Mouse (Mus musculus): Measurements from ENCODE around the gene Aqp6. TPM values are rescaled to one million over a fixed set of nuclear protein-coding genes. Genes with fewer than 3 reads are reported as not detected.

Aqp6 gene
- not detected in 2 replicates for polyA plus RNA-seq (2015; fragmentation: Nextera tagmentation; extraction: Ambion mirVana)

DNA sequence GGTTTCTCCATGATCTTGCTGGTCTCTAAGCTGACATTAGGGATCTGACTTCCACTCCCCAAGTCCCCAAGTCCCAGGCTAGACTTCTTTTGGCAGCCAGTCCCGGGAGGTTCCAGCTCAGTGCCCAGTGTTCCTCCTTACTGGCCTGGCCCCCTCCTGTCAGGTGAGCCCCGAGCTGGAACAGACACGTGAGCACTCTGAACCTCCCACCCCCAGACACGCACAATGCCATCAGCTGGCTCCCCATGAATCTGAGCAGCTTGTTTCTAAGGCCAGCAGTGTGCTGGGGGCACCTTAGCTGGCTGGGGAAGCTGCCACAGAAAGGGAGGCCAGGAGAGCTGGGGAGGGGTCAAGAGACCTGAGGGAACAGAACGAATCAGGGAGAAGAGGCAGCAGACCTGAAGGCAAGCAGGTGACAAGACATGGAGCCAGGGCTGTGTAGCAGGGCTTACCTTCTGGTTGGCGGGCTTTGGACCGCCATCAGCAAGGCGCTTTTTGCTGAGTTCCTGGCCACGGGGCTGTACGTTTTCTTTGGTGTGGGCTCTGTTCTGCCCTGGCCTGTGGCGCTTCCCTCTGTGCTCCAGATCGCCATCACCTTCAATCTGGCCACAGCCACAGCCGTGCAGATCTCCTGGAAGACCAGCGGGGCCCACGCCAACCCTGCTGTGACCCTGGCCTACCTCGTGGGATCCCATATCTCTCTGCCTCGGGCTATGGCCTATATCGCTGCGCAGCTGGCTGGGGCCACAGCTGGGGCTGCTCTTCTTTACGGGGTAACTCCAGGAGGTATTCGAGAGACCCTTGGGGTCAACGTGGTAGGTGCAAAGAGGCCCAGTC, at the start of gene Aqp6:
Aqp6 (plus strand) TSS at position 415 of the 837 bp plus-strand sequence.
- Histone ChIP-seq H3K9me3 (no peaks in the 10 kb centered on the region), H3K4me2 (no peak within 1 kb of the TSS), H3K27ac (no peak within 1 kb of the TSS), H3K27me3 (peaks cover 89% of the 10 kb centered on the region), H3K36me3 (no peaks in the 10 kb centered on the region), H3K4me1 (peaks cover 11% of the 10 kb centered on the region), H3K9ac (0 out of 2 replicates have a peak within 1 kb of the TSS, but pooled peaks have one; percentile 16), H3K4me3 (no peak within 1 kb of the TSS)
- ATAC-seq (ENCODE audit: insufficient number of reproducible peaks, insufficient read depth, low FRiP score, low TSS enrichment, low read depth): no peak
- WGBS: 54% methylated on average over 22 of the region's 22 CpGs

DNA sequence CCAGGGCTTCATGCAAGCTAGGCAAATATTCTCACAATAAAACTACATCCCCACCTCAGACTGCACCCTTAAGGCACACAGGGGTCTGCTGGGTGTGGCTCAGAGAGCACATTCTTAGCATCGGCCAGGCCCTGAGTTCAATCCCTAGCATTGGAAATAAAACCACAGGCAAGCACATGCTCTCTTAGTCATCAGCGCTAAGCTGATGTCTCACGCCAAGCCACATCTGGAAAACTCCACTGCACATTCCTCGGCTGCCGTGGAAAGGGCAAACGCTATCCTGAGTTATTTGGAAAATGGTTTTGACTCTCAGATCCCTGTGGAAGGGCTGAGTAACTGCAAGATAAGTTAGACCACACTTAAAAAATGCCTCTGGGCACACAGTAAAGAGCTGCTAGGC, 47.4 kb upstream of the Aqp6 start:
- WGBS: 30% methylated on average over 6 of the region's 6 CpGs
- no peak overlapping the region for H3K4me3 ChIP-seq
- no peaks in the 10 kb centered on the region; the same call in 1 of the 2 replicates for H3K27me3 ChIP-seq
- no peak overlapping the region for H3K27ac ChIP-seq
- no peak for ATAC-seq (ENCODE audit: insufficient number of reproducible peaks, insufficient read depth, low FRiP score, low TSS enrichment, low read depth)
- H3K4me1 ChIP-seq: peaks cover 20% of the 10 kb centered on the region
- no peaks in the 10 kb centered on the region for H3K36me3 ChIP-seq
- no peak overlapping the region for H3K9ac ChIP-seq
- H3K4me2 ChIP-seq: no peak overlapping the region
- no peaks in the 10 kb centered on the region for H3K9me3 ChIP-seq

DNA sequence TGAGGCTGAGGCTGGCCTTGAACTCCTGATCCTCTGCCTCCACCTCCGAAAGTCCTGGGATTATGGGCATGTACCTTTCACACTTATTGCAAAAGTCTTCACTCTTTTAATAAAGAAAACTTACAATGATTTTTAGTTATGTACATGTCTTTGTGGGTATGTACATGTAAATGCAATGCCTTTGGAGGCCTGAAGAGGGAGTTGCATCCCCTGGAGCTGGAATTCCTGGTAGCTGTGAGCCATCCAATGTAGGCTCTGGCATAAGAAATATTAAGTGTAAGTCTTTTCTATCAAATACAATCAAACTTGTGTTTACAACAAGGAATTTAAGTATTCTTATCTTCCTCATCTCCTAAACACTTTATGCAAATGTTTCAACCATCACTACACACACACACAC, 42.3 kb upstream of the Aqp6 start:
- no peaks in the 10 kb centered on the region for H3K36me3 ChIP-seq
- 86% methylated on average over 1 of the region's 1 CpGs for WGBS
- H3K27ac ChIP-seq: no peak overlapping the region
- H3K9ac ChIP-seq: no peak overlapping the region
- H3K27me3 ChIP-seq: peaks cover 7% of the 10 kb centered on the region
- no peaks in the 10 kb centered on the region for H3K9me3 ChIP-seq
- no peak overlapping the region for H3K4me2 ChIP-seq
- ATAC-seq (ENCODE audit: insufficient number of reproducible peaks, insufficient read depth, low FRiP score, low TSS enrichment, low read depth): no peak
- H3K4me3 ChIP-seq: no peak overlapping the region
- peaks cover 18% of the 10 kb centered on the region for H3K4me1 ChIP-seq

DNA sequence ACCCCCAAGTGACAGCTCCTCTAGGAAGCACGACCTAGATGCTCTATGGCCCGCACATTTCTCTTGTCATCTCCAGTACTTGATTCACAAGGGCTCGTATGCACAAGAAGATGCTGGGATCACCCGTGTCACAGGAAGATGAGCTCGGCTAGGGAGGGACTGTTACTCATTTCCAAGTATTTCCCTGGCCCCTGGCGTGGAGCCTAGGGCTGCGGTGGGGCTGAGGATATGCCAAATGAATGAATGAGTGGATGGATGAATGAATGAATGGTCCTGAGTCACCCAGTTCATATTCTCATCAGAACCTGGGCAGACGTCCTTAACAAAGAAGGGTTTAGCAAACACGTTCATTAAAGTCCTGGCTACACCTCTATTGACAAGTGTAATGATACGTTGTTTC, 41.0 kb upstream of the Aqp6 start:
- Histone ChIP-seq H3K4me1 (peaks cover 14% of the 10 kb centered on the region; the same call in 1 of the 2 replicates), H3K27ac (no peak overlapping the region), H3K4me3 (no peak overlapping the region), H3K4me2 (no peak overlapping the region), H3K9me3 (no peaks in the 10 kb centered on the region), H3K27me3 (peaks cover 7% of the 10 kb centered on the region), H3K36me3 (no peaks in the 10 kb centered on the region), H3K9ac (no peak overlapping the region)
- no peak for ATAC-seq (ENCODE audit: insufficient number of reproducible peaks, insufficient read depth, low FRiP score, low TSS enrichment, low read depth)
- 73% methylated on average over 10 of the region's 10 CpGs for WGBS

DNA sequence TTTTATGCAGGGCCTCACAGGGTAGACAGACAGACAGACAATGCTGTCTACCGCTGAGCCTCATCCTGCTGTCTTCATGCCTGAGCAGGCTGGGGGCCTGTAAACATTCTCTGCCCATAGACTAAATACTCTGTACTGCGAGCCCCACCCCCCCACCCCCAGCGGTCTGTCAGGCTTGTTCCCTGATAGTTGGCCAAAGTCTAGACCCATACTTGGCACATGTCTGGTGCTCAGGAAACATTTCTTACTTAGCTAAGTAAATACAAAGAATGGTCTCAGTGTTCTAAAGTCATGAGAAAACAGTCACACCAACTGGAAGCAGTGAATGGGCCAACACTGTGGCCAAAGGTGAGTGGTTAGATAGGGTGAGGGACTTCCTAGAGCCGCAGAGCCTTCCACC, 33.8 kb upstream of the Aqp6 start:
- Histone ChIP-seq H3K4me3 (no peak overlapping the region), H3K9me3 (no peaks in the 10 kb centered on the region), H3K9ac (no peak overlapping the region), H3K27ac (no peak overlapping the region), H3K36me3 (no peaks in the 10 kb centered on the region), H3K4me2 (no peak overlapping the region), H3K27me3 (peaks cover 5% of the 10 kb centered on the region), H3K4me1 (peaks cover 6% of the 10 kb centered on the region; the same call in 1 of the 2 replicates)
- no peak for ATAC-seq (ENCODE audit: insufficient number of reproducible peaks, insufficient read depth, low FRiP score, low TSS enrichment, low read depth)
- WGBS: 77% methylated on average over 4 of the region's 4 CpGs

DNA sequence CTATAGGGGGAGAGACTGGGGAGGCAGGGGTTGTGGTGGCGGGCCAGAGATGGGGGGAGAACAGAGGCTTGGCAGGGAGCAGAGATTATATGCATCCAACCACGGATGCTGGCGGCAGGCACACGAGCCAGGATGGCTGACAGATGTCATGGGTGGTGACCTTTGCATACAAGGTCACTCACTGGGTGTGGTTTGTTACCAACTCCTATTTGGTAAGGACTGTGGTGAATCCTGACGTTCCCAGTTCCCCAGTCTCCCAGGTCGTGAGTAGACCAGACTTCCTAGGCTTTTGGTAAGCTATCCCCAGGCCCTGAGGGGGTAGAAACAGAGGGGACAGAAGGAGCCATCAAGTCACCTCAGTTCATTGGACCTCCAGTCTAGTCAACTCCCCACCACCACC, 32.5 kb upstream of the Aqp6 start:
- Histone ChIP-seq H3K27ac (no peak overlapping the region), H3K9ac (no peak overlapping the region), H3K9me3 (no peaks in the 10 kb centered on the region), H3K4me2 (no peak overlapping the region), H3K27me3 (peaks cover 5% of the 10 kb centered on the region), H3K4me1 (peaks cover 6% of the 10 kb centered on the region; the same call in 1 of the 2 replicates), H3K4me3 (no peak overlapping the region), H3K36me3 (no peaks in the 10 kb centered on the region)
- ATAC-seq (ENCODE audit: insufficient number of reproducible peaks, insufficient read depth, low FRiP score, low TSS enrichment, low read depth): no peak
- 46% methylated on average over 6 of the region's 6 CpGs for WGBS

DNA sequence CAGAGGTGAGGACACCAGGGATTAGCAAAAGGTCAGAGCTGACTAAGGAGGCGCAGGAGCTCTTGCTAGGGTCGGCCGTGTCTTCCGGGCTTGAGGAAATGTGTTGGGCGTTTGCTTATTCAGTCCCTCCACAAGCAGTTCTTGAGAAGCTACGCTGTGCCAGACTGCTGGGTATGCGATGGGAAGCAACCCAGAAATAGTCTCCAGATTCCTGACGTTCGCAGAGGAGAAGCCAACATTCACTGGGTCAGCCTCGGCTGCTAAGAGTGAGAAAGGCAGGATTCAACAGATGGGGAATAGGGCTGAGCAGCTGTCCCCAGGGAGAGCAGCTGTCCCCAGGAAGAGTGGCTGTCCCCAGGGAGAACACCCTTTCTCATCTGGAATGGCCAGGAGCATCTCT, 32.1 kb upstream of the Aqp6 start:
- Histone ChIP-seq H3K9ac (no peak overlapping the region), H3K4me3 (no peak overlapping the region), H3K27ac (no peak overlapping the region), H3K9me3 (no peaks in the 10 kb centered on the region), H3K4me1 (peaks cover 2% of the 10 kb centered on the region; the same call in 1 of the 2 replicates), H3K4me2 (no peak overlapping the region), H3K36me3 (no peaks in the 10 kb centered on the region), H3K27me3 (peaks cover 7% of the 10 kb centered on the region)
- WGBS: 78% methylated on average over 10 of the region's 10 CpGs
- no peak for ATAC-seq (ENCODE audit: insufficient number of reproducible peaks, insufficient read depth, low FRiP score, low TSS enrichment, low read depth)

DNA sequence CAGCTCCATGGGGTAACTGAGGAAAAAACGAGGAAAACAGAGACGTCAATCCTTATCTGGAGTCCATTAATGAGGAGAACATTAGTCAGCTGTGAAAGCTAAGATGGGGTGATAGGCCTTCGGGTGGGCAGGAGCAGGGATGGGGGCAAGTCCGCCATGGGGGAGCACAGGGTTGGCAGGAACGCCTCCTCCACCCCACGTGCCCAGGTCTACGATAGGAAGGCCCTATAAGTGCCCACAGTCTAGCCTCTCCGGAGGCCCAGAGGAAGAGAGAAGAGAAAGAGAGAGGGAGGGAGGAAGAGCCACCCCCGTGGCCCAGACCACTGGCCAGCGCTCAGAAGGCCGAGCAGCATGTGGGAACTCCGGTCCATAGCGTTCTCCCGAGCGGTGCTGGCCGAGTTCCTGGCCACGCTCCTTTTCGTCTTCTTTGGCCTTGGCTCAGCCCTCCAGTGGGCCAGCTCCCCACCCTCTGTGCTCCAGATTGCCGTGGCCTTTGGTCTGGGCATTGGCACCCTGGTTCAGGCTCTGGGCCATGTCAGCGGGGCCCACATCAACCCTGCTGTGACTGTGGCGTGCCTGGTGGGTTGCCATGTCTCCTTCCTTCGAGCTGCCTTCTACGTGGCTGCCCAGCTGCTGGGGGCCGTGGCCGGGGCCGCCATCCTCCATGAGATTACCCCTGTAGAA, 22.3 kb upstream of the Aqp6 start, which contains the start of gene Aqp2:
Aqp2 (plus strand) TSS at position 254 of the 684 bp plus-strand sequence.
- no peak within 1 kb of the TSS for H3K4me2 ChIP-seq
- H3K27me3 ChIP-seq: peaks cover 78% of the 10 kb centered on the region
- H3K9ac ChIP-seq: no peak within 1 kb of the TSS
- no peaks in the 10 kb centered on the region for H3K9me3 ChIP-seq
- H3K27ac ChIP-seq: no peak within 1 kb of the TSS
- H3K36me3 ChIP-seq: no peaks in the 10 kb centered on the region
- peaks cover 11% of the 10 kb centered on the region for H3K4me1 ChIP-seq
- ATAC-seq (ENCODE audit: insufficient number of reproducible peaks, insufficient read depth, low FRiP score, low TSS enrichment, low read depth): no peak
- H3K4me3 ChIP-seq: no peak within 1 kb of the TSS
- WGBS: 81% methylated on average over 26 of the region's 26 CpGs

DNA sequence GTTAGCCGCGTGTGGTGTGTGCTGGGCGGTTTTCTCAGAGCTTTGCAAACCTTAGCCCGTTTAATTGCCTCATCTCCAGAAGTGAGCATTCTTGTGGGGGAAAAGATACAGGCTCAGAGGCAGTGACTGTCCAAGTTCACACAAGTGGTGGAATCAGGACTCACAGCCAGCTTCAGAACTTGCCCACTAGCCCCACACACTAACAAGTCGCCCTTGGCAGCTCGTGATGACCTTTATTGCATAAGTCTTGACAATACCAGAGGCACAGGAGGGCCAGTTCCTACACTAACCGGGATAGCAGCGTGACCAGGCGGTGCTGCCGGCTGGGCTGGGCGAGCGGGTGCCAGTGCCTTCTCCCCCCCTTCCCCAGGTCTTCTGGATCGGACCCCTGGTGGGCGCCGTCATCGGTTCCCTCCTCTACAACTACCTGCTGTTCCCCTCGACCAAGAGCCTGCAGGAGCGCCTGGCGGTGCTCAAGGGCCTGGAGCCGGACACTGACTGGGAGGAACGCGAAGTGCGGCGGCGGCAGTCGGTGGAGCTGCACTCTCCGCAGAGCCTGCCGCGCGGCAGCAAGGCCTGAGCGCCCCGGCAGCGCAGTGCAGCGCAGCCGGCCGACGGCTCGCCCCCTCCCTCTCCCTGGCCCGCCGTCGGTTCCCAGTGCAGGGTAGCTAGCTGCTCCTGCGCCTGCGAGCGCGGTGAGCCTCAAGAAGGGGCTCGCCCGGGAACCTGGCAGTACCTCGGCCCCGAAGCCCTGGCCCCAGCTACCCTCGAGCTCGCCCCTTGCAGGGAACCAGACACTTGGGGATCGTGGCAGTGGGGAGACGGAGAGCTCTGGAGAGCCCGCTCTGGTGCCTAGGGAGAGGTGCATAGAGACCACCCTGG, 17.5 kb upstream of the Aqp6 start:
- Histone ChIP-seq H3K4me1 (peaks cover 22% of the 10 kb centered on the region), H3K9me3 (no peaks in the 10 kb centered on the region), H3K27me3 (peaks cover 97% of the 10 kb centered on the region), H3K4me3 (peak overlapping the region; percentile 38), H3K4me2 (peak overlapping the region; percentile 61), H3K36me3 (no peaks in the 10 kb centered on the region), H3K9ac (peak overlapping the region; percentile 64), H3K27ac (no peak overlapping the region)
- ATAC-seq (ENCODE audit: insufficient number of reproducible peaks, insufficient read depth, low FRiP score, low TSS enrichment, low read depth): no peak
- 3% methylated on average over 53 of the region's 54 CpGs for WGBS

DNA sequence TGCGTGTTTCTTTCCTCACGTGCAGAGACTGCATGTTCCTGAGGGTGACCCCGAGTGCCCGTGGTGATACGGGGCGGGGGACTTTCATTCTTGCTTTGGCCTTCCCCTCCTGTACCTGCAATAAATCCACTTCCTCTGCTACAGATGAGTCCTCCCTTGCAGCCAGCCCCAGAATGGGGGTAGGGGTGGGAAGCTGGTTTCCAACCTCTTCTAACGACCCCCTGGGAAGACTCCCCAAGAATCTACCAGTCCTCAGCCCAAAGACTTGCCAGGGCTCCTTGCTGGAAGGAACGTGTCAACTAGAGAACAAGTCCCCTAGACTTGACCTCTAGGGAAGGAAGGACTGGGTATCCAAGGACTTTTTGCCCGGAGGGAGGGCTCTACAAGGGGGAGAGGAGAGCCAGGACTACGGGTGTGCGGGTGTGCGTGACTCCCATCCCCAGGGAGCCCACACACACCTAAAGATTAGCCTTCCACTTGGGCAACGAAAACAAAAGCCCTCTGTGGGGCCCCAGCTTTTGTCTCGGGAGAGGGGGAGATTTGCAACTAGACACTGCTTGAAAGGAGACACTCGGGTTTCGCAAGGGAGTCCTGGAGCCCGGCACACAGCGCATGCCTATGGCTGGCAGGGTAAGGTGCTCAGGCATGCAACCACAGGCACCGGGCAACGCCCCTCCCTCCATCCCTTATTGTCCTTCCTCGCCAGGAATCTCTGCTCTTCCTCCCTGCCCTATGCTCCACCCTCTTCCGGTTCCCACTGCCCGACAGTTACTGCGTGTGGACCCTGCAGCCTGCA, 16.6 kb upstream of the Aqp6 start:
- Histone ChIP-seq H3K9ac (no peak overlapping the region; the same call in 1 of the 2 replicates), H3K36me3 (no peaks in the 10 kb centered on the region), H3K4me3 (peak overlapping the region; percentile 38), H3K4me1 (peaks cover 22% of the 10 kb centered on the region), H3K27me3 (peaks cover 100% of the 10 kb centered on the region), H3K9me3 (no peaks in the 10 kb centered on the region), H3K27ac (no peak overlapping the region), H3K4me2 (peak overlapping the region; percentile 61)
- no peak for ATAC-seq (ENCODE audit: insufficient number of reproducible peaks, insufficient read depth, low FRiP score, low TSS enrichment, low read depth)
- under 1% methylated on average over 24 of the region's 24 CpGs for whole genome bisulfite sequencing

Measured in embryonic facial prominence, embryonic 13.5 days (tissue).